Mouse (Mus musculus) monocyte, adult 5-6 weeks (primary cell): Measurements from ENCODE around the gene Nfib. TPM values are rescaled to one million over a fixed set of nuclear protein-coding genes. Genes with fewer than 3 reads are reported as not detected.

Experiments
- ATAC-seq: fragments of 153-309, 156-312 bp; replicated peaks from 2 replicates; pipeline ENCODE4 v1.8.0; 2017; ENCODE audit warnings: mild to moderate bottlenecking; ENCODE audit not compliant: low TSS enrichment, insufficient number of reproducible peaks, severe bottlenecking, poor library complexity, low FRiP score
- total RNA-seq: library from RNA; stranded (forward); fragments of 200-1000, 200-491, 200-594 nt; gene quantifications from 3 replicates; pipeline ENCODE4 v1.2.3, GENCODE M21; 2017

Nfib gene
- total RNA-seq, 1 experiment from 2014 or later, result 0.29 TPM

DNA sequence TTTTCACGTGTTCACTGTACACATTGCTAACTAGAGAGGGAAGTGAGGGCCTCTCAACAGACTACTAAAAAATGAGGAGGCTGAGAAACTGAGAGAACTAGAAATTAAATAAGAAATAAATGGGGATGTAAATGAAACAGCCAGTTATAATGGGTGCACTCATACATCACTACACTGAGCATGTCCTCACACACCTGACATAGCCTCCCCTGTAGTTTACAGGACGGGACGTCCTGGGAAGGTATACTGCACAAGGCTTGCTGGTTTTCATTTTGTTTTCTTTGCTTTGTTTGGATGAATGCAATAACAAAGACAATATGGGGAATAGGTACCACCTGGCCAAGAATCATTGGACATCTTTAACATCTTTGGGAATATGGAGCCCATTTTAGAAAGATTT lies 211.1 kb downstream of the Nfib start:
- no peak for ATAC-seq

DNA sequence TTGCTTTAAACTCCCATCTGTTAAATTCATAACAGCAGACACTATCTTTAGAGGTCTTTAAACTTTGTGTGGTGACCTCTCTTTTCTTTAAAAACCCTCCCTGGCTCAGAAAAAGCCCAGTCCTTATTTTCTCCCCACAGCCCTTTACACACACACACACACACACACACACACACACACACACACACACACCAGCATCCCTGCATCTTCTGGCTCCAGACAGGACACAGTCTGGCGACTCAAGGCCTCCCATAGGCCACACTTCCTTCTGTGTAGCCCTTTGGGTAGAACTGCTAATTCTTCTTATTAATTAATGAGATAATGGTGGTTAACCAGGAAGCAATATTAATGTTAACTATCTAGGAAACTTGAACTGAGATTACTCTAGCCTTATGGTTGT lies 211.7 kb downstream of the Nfib start:
- no peak for ATAC-seq

DNA sequence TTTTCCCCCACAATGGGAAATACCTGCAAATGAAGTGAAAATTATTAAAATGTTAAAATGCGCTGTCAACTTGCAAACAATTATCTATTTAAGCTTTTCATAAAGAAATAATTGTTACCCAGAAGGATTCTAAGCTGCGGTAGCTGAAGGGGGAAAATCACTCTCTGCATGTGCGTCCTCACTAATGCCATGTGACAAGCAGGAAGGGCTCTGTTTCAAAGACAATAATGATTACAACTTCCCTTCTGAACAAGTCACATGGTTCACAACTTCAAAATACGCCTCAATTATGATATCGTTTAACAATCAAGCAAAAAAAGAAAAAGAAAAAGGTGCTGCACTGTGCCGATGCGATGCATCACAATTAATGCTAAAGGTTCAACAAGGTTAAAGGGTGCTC lies 212.2 kb downstream of the Nfib start:
- no peak for ATAC-seq

DNA sequence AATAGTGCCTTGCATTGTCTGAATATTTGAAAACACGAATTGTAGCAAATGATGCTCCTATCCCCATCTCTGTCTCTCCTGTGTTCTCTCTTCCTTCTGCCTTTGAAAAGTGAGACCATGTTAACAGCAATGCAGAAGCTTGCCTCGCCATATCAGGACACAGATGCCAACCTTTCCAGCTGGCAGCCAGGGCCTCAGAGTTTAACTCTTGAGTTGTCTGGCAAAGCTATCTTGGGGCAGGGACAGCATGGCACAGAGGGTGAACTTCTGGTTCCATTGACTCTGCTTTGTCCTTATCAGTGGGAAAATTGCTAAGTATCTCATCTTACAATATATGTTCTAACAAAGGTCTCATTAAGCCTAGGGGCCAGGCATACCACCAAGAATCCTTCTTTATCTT lies 212.8 kb downstream of the Nfib start:
- no peak for ATAC-seq

DNA sequence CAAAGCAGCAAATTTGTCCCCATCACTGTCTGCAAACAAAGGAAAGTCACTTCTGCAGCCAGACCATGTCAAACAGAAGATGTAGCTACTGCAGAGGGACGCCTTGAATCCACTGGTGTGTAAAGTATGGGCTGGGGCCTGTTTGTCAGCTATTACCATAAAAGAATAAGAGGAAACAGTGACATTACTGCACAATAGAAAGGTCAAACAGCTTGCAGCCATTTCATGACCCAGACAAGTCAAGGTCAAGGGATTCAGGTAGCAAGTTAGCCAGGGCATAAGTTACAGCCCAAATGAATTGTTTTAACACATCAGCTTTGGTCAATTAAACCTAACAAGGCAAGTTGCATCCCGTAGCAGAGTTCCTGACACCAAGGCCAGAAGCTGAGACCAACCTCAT lies 215.6 kb downstream of the Nfib start:
- no peak for ATAC-seq

DNA sequence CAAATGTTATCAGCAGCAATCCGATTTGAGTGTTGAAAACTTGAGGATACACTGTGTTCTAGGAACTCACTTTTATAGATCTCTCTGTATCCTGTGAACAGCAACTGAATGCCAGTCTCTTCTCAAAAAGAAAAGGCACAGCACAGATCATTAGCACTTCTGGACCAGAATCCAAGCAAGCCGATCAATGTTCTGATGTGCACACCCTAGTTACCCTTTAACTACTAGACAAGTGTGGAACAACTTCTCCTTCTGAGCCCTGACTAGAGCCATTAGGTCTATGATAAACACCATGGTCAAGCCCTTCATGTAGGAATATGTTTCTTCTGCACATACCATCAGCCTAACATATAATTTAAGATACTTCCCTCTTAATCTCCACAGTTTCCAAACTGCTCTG lies 219.6 kb downstream of the Nfib start:
- no peak for ATAC-seq

DNA sequence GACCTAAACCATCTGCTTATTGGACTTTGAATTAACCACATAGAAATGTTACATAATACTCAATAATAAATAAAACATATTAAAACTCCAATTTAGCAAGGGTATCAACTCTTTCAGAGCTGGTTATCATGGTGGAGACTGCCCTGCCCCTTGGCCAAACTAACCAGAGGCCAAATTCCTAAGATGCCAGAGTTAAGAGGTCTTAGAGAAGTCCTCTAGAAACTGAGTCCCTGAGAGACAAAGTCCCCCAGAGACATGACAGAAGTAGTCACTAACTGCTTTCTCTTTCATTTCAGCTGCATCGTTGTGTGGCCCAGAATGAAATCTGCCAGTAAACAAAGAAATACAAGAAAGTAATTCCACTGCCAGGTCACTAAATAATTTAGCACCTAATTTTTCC lies 221.7 kb downstream of the Nfib start:
- ATAC-seq, result no peak

DNA sequence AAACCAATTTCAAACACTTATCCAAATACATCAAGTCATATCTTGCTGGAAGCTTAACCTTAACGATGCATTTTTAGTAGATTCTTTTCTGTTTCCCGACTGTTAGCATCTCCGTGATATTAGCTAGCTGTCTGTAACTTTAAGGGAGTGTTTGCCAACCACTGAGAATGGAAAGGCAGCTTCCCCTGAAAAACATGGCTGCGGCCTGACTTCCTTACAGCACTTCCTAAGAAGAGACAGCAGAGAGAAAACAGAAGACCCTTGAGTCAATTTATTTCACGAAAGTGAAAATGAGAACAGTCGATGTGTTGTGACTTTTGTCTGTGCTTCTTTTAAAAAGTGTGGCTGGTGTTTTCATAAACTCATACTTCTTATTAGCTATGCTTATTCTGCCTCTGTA lies 222.3 kb downstream of the Nfib start:
- ATAC-seq, result no peak

DNA sequence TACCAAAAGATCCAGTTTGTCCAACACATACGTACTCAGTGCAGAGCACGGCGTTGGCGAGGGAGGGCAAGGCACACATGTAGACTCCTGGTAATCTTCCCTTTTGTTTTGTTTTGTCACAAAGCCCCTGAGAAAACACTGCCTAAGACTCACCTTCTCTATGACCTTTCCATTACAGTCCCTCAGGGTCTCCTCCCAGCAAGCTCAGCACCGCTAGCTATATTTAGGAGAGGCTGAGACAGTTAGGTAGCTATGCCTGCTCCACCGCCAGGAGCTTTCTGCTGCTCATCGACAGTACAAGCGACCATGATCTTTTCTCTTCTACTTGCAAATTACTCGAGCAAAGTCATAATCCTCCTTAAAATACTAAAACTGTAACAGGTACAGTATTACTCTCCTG lies 224.9 kb downstream of the Nfib start:
- ATAC-seq, result no peak

DNA sequence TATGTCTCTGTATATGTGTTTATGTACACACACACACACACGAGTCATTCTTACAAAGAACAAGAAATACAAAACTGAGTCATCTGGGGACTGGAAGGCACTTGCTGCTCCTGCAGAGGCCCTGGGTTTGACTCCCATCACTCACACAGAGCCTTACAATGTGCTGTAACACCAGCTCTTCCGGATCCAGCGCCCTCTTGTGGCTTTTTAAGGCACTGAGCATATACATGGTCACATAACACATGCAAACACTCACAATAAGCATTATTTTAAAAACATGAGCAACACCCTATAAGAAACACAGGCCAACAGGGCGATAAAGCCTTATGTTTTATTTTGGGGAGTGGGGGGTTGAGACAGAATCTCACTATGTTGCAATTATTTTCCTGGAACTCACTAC lies 226.2 kb downstream of the Nfib start:
- no peak for ATAC-seq

DNA sequence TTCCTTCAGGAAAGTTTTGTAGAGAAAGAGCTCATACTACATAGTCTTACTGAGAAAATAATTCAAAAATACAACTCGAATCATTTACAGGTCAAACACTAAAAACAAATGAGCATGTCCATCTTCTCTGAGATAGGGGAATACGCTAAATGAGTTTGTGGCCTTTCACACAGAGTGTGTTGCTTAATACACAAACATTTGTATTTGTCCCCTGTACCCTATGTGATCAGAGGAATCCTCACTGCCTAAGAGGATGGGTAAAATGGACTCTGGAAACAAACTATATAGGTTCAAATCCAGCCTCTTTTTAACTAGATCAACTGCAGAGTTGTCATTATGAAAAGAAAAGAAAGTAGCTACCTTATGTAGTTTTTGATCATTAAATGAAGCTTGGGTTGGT lies 227.8 kb downstream of the Nfib start:
- ATAC-seq, result no peak

DNA sequence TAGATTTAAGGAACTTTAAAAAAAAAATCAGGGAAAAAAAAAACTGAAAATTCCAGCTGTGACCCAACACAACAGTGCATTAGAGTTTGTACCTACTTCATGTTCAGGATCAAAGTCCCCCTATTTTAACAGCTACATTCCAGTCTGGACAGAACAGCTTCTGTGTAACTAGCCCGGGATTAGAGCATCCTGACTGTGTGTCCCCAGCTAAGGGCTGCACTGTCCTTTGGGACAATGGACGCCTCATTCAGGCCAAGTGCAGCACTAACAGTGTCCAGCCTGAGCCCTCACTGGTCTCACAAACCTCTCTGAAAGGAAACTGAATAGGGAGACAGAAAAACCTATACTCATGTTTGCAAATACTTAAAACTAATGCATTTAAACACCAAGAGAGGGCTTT lies 229.1 kb downstream of the Nfib start:
- ATAC-seq, result no peak

DNA sequence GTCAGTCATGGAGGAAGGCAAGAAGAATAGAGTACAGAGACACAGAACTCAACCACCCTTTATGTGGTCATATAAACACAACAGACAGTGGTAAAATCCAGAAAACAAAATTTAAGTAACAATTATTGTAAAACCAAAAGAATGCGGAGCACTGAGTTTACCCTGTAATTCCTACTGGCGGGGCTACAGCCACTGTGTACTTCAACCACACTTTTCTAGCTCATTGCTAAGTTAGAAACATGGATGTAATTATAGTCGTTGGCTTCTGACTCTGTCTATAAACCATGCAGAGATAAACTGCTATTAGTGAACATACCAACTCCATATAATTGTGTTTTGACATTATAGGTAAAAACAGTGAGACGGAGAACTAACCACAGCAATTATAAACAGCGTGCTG lies 231.2 kb downstream of the Nfib start:
- ATAC-seq, result no peak

DNA sequence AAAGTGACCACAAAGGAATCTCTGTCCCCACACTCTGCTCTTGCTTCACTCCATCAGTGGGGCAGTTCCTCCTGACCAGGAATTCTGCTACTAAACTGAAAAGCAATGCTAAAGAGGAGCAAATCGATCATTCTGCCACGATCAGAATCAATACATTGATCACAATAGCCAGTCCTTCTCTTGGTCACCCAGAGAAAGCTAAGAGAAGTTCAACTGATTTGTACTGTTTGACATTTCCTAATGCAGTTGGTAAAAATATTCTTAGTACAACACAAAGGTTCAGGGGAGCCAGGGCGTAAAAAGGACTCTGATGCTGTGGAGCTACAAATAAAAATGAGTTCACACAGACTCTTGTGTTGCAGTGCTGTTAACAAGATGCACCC lies 234.6 kb downstream of the Nfib start:
- no peak for ATAC-seq

DNA sequence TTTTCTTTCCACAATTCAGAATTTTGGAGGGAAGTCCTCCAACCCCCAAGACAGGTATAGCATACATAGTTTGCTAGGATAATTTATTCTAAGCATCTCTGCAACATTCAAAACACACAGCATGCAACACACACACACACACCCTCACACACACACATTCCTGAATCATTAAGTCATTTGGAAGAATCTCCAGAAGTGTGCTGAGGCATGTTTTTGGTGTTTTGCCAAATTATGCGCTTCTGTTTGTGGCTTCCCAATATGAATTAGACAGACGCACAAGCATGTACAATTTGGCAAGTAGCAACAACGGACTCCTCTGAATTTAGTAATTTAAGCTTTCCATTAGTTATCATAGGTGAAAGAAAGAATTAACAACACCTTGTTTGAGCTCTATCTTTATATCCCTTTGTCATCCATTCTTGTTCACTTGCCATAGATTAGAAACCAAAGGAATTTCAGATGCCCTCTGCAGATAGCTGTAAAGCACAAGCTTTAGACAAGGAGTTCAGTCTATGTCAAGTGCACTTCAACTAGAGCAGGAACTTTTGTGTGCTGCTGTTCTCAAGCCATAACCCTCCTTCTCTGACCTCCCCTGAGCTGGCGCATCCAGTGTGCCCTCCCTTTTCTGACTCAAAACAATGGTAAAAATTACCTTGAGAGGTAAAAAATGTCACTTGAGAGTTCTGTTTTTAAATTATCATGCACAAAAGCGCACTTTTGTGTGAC lies 235.2 kb downstream of the Nfib start:
- no peak for ATAC-seq

DNA sequence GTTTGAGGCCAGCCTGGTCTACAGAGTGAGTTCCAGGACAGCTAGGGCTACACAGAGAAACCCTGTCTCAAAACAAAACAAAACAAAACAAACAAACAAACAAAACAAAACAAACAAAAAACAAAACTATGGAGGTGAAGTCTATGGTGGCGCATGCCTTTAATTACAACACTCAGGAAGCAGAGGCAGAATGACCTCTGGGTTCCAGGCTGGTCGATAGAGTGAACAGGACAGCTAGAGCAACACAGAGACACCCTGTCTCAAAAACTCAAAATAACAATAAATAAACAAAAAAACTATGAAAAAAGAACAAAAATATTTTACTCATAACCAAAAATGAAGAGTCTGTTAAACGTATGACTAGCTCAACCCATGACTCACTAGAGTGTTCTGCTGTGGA lies 236.6 kb downstream of the Nfib start:
- ATAC-seq, result no peak

DNA sequence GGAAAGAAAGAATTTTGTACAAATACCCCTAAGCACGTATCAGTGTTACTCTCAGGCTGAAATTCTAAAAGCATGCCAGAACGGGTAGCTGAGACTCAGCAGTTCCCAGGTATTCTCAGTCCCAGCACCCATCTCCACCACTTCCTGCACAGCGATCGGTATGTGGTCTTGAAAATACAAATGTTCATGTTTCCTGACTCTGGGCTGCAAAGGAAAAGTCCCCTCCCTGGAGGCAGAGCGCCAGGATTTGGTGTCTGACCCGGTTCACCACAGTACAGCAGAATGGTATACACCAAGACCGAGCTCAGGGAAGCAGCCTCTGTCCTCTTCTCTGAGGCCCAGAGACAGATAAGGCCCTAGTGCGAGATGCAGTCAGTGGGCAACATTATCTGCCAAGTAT lies 238.8 kb downstream of the Nfib start:
- no peak for ATAC-seq

DNA sequence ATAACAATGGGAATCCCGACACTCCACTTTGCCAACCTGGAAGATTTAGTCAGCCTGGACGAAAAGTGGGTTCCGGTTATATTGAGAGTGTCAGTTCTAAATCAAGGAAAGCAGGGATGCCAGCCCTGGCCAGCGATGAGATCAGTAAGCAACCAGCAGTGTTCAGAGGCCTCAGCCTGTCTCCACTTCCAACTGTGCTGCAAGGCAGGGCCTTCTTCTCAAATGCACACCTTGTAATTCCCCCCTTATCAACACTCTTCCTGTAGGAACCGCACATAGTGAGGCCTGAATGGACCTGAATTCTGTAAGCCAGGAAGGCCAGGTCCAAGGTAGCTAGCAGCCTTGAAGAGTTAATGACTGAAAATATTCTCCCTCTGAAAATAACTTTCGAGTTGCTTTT lies 239.4 kb downstream of the Nfib start:
- ATAC-seq, result no peak

DNA sequence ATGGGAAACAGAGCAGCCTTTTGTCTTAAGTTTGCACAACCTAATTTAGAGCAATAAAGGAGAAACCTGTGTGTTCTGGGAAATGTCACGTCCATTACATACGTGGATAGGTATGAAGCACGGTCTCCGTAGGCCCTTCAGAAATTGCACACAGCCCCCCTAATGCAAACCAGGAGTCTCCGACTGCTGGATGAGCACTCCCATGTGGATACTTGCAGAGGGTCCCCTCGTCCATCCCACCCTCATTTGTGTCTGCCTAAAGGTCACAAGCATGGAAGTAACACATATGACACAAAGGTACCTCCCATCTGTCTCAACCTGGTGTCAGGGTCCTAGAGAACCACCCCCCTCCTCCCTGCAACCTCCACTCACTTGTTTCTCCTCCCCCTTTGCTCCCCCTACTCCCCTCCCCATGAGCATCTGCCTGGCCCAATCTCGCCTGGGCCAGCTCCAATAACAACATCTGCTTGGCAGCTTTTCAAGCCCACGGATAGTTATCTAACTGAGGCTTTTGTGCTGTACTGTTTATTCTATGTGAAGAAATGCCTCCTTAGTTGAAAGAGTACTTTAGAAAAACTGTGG lies 241.4 kb downstream of the Nfib start:
- no peak for ATAC-seq

DNA sequence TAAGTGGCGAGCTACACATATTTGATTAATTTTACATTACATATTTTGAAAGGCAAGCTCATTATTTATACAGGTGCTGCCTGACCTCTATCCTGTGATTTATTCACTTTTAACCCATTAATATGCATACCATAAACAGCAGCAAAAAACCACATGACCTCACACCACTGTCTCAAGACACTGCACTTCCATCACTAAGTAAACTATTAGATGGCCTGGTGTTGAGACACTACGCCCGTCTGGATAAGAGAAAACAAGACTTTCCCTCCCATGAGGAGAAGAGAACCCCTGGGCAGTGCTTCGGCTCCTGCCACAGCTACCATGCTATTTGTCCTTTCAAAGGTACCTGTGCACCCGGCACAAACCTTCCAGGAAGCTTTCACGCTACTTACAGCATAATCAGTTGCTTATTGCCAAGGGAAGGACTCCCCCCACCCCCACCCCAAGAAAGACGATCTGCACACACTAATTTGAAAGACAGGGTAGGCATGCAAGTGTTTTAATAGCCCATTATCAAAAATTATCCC lies 242.3 kb downstream of the Nfib start:
- ATAC-seq, result no peak

DNA sequence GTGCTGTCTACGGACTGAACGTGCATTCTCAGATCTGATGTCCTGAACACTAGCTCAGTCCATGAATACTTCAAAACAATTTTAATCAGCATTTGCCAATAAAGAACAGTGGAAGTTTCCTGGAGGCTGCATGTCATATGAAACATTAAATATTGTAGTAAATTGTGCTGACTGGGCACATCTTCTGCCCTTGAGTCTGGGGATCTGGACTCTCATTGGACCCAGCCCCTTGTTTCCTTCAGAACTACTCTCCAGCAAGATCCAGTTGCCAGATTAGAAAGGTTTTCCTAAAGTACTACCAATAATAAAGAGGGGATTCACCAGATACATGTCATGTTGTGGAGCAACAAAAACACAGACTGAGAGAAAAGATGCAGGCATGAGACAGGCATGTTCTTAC lies 243.9 kb downstream of the Nfib start:
- no peak for ATAC-seq
